Mouse (Mus musculus): ENCODE measurements around the gene Nagpa.
"Not testable (repeated sequence)": the region's sequence is repeated elsewhere in the genome, so short reads cannot be mapped to it uniquely, and the experiment has no call there.

The Nagpa gene

DNA sequence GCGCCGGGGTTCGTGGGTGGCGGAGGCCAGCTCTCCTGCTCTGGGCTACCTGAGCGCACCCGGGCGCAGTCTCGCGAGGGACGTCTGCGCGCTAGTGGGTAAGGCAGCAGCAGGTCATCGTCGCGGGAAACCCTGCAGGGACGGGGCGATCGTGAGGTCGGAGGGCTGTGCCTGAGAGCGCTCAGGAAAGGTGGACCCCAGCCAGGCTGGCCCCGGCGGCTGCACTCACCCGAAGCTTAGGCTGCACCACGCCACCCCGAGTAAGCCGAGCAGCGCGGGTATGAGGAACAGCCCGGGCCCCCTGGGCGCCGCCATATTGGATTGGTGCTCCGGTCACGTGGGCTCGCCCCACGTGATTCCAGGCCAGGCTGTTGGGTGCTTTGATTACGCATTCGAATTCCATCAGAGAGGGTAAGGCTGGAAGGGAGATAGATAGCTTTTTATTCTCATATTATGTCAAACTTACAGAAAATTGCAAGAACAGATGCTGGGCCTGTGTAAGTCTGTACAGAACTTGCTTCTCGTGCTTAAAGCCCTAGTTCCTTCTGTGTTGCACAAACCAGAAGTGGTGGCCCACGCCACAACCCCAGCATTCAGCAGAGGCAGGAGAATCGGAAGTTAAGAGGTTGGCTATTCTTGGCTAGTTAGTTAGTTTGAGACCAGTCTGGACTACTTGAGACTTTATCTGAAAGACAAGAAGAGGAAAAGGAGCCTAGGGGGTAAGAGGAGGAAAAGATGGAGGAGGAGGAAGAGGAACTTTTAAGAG is at the start of gene Nagpa:
Gene Nagpa (minus strand): TSS at position 345 of the 766 bp plus-strand sequence.
- peak; percentile 67 to 78 for DNase-seq (ENCODE audit: low spot score in 2 of 2)

DNA sequence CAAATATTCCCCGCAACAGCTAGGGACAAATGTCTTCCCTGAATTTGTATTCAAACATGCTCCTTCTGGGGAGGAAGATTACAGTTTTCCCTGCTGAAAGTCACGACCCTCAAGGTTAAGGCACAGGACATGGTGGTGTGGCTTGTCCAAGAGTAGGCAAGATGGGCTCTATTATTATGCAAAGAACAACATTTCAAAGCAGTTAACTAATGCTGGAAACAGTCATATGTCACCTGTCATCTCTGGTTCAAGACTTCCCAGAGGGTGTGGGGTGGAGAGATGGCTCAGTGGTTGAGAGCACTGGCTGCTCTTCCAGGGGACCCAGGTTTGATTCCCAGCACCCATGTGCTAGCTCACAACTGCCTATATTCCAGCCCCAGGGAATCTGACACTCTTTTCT is 48.4 kb upstream of the Nagpa start:
- no peak for DNase-seq (ENCODE audit: low spot score in 2 of 2)

DNA sequence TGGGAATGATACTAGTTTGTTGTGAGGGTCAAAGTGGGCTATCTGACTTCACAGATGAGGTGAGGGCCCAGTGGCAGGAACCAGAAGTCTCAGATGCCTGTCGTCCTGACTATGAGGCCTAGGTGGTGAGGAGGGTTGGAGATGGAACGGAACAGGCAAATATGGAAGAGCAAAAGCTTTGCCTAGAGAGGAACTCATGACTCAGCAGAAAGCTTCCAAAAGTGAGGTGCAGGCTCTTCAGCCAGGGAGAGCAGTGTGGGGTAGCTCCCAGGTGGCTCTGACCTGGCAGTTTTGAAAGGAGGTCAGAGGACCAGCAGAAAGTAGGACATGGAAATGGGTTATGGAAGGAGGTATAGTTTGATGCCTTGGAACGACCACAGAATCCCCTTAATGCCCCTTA is 47.1 kb upstream of the Nagpa start:
- DNase-seq (ENCODE audit: low spot score in 2 of 2): no peak

DNA sequence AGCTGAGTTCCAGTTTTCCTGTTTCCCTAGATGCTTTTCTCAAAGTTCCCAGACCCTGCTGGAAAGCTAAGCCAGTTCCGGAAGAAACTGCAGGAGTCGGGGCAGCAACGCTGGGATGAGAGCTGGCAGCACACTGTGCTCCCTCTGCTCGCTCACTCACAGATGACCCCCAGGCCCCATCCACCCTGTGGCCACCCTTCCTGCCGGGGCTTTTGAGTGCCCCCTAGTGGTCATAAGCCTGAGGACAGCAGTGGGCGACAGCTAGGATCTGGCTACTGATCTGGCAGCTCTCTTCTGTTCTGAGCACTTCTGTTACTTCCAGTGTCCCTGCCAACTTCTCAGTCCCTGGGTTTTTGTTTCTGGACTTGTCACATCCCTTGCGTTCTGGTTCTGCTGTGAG is 40.6 kb upstream of the Nagpa start:
- peak in 1 of 2 experiments; percentile 34 for DNase-seq (ENCODE audit: low spot score in 2 of 2)

DNA sequence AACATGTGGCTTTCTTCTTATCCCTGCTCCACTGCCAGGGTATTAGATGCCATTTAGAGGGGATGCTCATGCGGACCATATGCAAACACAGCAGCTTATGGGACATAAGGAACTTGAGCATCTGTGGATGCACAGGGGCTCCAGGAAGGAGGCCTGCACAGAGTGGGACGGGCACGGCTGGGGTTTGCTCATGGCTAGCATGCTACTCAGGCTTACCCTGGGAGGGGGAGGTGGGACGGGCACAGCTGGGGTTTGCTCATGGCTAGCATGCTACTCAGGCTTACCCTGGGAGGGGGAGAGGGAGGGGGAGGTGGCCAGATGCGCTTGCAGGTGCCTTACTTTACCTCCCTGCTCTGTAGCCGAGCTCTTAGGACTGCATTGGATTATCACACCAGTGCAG is 39.1 kb upstream of the Nagpa start:
- DNase-seq (ENCODE audit: low spot score in 2 of 2): no peak

DNA sequence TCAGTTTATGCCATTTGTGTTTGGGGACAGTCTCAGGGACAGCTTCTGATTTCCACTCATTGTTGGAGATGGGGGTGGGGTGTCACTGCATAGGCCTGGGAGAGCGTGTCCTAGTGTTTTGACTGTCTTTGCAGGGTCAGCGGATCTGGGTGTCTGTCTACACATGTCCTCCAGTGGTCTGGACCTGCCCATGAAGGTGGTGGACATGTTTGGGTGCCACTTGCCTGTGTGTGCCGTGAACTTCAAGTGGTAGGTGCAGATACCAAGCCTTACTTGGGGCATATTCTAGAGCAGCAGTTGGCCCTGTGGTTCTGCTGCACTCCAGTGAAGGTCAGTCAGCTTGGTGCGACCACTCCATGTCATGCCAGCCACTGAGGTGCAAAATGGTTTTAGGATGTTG is 38.5 kb upstream of the Nagpa start:
- DNase-seq (ENCODE audit: low spot score in 2 of 2): no peak

DNA sequence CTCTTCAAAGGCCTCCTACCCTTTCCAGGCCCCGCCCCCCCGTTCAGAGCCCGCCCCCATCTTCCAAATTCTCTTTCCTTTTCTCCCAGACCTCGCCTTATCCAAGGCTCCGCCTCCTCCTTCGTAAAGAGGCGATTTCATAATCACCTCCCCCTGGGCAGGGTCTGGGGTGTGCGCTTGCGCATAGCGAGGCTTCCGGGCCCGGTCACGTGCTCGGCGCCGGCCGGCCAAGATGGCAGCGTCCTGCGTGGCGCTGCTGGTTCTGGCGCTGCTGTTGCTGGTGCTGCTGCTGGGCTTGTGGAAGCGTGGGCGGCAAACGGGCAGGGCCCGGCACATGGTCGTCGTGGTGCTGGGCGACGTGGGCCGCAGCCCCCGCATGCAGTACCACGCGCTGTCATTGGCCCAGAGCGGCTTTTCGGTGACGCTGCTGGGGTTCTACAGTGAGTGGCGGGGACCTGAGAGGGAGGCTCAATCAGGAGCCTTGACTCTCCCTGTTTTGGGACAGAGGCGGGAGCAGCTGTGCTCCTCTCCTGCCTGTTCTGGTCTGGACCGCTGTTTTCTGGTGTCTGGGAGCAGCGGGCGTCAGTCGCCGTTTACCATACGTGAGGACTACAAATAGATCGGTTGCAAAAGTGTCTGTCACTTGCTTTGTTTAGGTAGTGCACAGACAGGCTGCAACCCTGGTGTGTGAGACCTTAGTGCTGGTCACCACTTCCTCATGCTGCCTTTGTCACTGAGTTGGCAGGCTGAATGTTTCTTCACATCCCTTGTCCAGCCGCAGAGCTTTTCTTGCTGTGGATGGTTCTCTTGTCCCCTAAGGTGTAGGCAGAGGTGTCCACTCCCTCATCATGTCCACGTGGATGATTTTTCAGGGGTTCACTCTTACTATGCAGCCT is 29.9 kb upstream of the Nagpa start, which contains the start of gene Alg1:
Gene Alg1 (plus strand): TSS at position 204 of the 896 bp plus-strand sequence.
- DNase-seq (ENCODE audit: low spot score in 2 of 2): peak; percentile 85 to 90

DNA sequence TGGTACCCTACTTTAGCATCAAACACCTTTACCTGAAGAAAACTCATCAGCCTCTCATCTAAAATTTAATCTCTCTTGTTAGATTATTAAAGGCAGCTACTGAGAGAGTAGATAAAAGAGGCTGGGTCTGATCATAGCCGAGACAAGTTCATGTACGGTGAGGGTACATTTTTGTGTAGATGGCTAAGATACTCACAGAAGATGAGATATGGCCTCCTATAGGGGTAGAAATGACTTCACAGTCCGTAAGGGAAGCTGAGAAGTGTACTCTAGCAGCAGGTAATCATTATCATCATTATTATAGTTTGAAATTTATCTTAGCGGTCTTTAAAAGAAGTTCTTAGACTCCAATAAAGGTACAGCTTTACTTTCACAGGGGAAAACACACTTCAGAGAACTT is 29.2 kb upstream of the Nagpa start:
- no peak for DNase-seq (ENCODE audit: low spot score in 2 of 2)

DNA sequence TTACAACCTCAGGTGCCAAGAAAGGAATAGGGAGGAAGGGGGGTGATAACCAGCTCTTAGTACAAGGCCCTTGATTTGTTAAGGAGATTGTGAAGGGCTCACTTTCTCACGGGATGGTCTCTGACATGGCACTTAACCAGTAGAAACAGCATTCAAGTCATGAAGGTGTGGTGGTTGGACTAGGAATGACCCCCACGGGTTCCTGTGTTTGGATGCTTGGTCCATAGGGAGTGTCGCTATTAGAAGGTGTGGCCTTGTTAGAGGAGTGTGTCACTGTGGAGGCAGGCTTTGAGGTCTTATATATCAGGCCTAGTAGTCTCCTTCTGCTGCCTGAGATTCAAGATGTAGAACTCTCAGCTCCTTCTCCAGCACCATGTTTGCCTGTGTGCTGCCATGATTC is 24.3 kb upstream of the Nagpa start:
- not testable (repeated sequence) for DNase-seq (ENCODE audit: low spot score in 2 of 2)

DNA sequence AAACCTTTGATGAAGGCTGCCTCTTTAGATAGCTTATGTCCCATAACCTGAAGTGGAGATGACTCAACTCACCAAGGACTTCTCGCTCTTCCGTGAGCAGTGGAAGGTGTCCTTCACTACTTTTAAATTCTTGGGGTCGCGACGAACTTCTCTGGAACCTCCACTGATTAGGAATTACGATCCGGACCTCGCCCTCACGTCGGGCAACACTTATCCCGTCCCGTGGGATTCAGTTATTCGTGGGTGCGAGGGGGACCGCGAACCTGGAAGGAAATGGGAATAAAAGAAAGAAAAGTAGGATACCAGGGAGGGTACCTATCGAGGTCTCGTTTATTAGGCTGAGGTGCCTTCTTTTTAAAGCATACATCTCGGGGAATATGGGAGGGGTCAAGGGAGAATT is 23.7 kb upstream of the Nagpa start:
- DNase-seq (ENCODE audit: low spot score in 2 of 2): not testable (repeated sequence)

DNA sequence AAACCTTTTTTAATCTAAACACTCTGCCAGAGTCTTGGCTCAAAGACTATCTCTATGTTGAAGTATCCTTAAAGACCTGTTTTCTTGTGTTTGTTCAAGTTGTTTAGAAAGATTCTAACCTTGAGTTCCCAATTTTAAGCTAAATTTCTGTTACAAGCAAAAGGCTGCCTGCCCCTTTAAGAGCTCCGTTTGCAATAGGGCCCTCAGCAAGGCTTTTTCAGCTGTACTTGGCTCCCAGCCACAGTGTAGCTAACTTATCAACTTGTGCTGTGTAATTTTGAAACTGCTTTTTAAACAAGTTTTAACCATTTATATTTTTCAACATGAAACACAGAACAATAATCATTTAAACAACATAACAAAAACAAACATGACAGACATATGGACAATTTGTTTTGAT is 22.7 kb upstream of the Nagpa start:
- not testable (repeated sequence) for DNase-seq (ENCODE audit: low spot score in 2 of 2)

DNA sequence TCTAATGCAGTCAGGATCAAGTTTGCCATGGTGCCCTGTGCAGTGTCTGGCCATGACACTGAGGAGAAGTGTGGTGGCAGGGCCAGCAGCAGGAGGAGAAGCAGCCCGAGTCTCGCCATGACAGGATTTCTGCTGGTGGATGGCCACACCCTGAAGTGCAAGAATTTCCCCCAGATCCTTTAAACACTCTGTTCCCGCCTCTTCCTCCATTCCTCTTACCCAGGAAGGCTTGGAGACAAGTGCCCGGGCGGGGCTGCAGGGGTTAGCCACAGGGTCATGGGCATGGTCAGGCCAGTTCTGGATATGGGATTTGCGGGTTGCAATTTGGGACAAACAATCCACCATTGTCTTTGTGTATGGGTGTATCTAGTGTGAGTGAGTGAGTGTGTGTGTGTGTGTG is 18.3 kb upstream of the Nagpa start, which contains the start of gene AU021092:
Gene AU021092 (minus strand): TSS at position 160 of the 400 bp plus-strand sequence.
- no peak for DNase-seq (ENCODE audit: low spot score in 2 of 2)

DNA sequence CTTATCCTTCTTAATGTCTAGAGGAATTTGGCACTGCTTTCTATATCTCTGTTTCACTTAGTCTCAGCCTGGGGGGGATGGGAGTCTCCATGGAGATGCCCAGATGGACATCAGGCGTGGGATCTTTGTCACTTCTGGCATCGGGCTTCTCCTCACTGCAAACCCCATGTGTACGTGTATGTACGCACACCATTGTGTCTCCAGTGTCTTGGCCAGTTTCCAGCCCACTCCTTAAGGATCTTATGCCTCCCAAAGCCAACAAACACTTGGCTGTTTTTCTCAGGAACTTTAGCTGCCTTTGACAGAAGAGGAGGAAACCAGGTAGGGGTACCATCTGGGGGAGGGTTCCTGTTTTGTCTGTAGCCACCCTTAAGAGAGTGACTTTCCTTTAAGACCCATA is 17.6 kb upstream of the Nagpa start:
- no peak for DNase-seq (ENCODE audit: low spot score in 2 of 2)

DNA sequence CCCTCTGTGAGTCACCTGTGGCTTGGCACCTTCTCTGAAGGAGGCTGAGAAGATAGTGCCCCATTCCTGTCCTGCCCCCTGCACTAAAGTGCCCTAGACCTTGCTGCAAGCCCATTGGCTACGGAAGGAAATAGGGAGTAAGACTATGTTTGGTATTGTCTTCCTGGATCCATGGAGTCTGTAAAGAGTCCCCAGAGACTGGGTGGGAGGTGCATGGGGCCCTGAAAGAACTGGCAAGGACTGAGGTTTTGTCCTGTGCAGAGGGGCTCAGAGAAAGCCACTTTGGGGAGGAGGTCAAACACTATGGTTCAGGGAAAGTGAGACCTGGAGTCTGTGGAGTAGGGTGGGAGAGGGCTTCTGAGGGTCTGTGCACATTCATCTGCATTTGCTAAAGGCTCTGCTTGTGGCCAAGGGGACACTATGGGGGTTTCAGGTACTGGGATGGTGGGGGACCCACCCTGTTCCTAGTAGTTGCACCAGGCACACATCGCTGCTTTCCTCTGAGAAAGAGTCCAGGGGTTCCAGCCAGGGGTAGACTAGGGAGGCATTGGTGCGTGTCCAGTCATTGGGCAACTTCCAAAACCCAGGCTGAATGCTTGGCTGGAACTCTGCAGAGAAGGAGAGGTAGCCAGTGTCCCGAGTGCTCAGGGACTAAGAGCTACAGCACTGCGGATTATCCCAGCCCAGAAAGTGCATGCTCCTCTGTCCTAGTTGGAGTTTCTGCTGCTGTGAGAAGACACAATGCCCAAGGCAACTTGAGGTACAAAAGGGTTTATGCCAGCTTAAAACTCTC is 13.7 kb upstream of the Nagpa start:
- DNase-seq (ENCODE audit: low spot score in 2 of 2): no peak

DNA sequence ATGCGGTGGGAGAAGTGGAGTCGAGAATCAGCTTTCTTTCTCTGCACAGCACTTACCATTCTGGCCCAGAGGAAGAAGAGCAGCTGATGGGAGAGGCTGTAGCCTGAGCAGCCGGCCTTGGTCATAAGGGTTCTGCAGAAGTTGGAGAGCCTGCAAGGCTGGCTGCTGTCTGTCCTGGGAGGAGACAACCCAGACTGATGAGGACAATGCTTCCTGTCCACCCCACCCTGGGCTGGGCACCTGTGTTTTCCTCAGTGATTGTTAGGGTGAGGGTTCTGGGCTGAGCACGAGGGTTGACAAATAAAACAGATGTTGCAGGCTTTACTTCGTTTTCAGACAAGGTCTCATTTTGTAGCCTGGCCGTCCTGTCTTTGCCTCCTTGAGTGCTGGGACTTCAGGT is 12.9 kb upstream of the Nagpa start:
- DNase-seq (ENCODE audit: low spot score in 2 of 2): no peak

DNA sequence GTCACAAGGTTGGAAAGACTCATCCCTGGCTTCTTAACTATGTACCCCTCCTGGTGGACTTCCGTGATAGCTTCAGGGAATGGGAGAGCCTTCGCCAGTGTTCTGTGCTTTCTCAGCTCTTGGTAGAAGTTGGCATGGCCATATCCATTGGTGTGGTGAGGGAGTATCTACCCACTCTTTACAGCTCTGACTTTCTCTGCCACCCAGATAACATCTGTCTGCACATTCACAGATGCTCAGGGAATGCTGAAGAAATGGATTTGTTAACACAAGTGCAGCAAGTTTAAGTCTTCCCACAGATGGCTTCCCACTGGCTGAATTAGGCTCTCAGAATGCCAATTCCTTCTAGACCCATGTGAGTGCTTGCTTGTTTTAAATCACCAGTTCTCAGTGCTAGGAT is 10.3 kb upstream of the Nagpa start:
- no peak for DNase-seq (ENCODE audit: low spot score in 2 of 2)

DNA sequence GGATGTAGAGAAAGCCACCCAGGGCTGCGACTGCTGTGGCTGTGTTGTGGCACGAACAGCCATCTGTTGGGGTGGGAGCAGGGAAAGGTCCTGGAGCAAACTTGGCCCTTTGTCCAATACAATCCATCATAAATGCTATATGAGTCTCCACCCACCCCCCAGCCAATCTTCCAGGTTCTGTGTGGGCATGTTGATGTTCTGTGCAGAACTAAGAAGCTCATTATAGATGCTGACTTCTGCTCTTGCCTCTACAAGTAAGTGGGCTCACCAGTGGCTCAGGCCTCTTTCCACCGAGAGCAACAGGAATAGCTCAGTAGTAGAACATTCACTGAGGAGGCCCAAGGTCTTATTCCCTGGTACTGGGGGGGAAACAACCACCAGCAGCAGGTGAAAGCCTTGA is 8.3 kb upstream of the Nagpa start:
- no peak for DNase-seq (ENCODE audit: low spot score in 2 of 2)

DNA sequence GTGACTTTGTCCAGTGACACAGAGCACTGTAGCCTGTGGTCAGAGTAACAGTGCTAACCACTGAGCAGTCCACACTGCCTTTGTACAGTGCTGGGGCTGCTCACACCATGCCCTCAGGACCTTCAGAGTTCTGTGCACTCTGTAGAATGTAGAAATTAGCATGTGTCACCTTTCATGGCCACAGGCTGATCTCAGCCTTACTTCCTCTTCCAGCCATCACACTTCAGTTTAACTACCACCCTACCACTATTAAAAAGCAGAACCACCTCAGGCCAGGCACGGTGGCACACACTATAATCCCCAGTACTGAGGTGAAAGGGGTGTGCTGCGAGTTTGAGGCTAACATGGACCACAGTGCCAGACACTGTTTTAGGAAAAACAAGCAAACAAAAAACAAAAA is 6.6 kb upstream of the Nagpa start:
- no peak for DNase-seq (ENCODE audit: low spot score in 2 of 2)

DNA sequence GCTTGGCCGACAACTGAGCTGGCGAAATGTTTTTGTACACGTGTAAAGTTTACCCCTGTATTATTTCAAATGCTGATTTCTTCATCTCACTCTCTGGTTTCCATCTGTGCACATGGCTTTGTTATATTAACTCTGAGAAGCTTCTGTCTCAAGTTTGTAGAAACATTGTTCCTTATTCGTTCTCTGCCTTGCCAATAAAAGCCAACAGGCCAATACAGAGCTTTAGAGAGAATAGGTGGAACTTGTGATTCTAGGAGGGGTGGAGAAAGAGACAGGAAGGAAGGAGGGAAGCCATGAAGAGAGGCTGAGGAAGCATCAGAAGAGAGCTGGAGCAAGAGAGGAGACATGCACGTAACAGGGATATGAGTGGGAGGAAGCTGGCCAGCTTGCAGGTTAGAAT is 2.2 kb upstream of the Nagpa start:
- DNase-seq (ENCODE audit: low spot score in 2 of 2): no peak

DNA sequence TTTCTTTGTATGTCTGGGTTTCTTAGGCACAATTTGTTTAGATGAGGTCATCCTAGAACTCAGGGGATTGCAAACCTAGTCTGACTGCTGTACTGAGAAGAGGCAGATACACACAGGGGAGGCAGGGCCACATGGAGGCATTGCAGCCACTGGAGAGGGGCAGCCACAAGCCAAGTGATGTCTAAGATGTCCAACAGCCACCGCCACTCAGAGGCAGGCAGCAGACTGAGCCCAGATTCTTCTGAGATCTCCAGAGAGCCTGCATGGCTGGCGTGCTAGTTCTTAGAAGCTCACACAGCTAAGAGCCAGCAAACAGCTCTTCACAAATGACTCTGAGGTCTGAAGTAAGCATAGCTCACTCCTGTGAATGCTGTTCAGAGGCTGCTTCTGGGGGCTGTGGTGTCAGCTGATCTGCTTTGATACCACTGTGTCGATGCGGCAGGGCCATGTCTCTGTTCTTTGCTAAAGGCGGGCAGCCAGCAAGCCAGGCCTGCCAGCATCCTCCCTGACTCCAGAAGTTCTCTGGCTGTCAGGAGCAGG is 1.7 kb upstream of the Nagpa start:
- DNase-seq (ENCODE audit: low spot score in 2 of 2): no peak

DNA sequence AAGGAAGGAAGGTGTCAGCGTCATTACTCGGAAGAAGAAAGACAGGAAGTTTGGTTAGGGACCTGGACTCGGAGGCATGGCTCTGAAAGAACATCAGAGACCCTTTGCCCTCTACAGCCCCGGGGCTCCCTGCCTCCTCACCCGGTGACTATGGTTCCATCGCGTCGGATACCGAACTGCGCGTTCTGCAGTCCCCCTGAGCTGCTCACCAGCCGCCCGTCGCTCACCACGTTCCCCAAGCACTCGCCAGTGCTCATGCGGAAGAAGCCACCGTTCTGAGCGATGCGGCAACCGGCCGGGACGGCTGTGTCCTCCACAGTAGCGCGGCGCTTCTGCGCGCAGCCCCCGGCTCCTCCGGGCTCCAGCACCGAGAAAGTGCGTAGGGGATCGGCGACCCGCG is 612 bp downstream of the Nagpa start:
- peak in 1 of 2 experiments; percentile 39 for DNase-seq (ENCODE audit: low spot score in 2 of 2)

DNA sequence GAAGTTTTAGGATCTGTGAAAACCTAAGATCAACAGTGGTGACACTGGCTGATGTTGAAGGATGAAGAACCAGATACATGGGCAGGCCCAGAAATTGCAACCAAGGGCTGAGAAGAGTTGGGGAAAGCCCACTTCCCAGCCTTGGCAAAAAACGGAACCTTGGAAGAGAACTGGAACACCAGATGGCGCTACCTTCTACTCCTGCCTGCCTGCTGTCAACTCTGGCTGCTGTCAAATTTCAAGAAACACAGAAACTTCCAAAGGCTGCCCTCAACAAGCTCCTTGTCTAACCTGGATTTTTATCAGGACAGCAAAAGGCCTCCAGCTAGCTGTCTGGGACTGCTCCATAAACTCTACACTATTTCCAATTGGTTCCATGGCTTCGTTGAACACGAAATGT is 1.1 kb downstream of the Nagpa start:
- peak in 1 of 2 experiments; percentile 35 for DNase-seq (ENCODE audit: low spot score in 2 of 2)
